Mouse (Mus musculus): Measurements from ENCODE around the gene Ccdc146. TPM values are rescaled to one million over a fixed set of nuclear protein-coding genes. Genes with fewer than 3 reads are reported as not detected.

The Ccdc146 gene
- polyA plus RNA-seq (2017; shearing (Covaris generic)), result 0.15 TPM

DNA sequence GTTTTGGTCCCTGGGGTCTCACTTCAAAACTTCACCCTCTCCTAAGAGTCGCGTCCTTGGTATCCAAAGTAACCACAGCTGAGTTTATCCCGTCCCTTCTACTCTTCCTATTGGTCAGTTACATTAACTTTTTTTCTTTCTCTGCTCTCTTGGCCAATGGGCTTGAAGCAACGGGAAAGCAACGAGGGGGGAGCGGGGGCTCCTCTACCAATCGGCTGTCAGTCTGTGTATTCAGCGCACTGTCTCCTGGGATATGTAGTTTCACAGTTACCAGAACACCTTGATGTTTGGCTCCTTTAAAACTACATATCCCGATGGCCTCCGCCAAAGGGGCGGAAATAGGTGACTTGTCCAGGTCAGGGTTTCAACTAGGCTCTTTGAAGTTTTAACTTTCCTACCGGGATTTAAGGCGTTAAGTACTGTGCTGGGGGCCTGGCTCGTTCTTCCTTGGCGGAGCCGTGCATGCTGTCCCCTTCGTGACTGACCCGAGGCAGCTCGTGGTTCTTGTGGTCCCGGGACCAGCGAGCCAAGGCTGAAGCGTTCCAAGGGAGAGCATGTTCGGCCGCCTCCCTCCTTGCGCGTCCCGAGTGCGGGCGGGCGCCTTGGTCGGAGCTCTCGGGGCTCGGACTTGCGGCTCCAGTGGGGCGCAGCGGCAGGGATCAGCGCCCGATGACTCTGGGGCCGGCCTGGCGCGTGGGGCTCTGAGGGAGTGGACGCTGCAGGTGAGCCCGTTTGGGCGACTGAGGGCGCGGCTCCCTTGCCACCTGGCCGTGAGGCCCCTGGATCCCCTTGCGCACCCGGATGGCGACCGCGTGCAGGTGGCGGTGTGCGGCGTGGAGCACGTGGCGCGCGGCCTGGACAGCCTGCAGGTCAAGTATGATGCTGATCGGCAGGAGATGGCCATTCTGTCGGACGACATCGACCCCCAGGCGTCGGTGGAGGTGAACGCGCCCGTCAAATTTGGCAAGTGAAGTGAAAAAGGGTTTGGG is at the start of gene Ccdc146, which contains the start of gene Fam185a:
Ccdc146 (minus strand) TSS at position 64 of the 989 bp plus-strand sequence.
Fam185a (plus strand) TSS at position 345 of the 989 bp plus-strand sequence.

DNA sequence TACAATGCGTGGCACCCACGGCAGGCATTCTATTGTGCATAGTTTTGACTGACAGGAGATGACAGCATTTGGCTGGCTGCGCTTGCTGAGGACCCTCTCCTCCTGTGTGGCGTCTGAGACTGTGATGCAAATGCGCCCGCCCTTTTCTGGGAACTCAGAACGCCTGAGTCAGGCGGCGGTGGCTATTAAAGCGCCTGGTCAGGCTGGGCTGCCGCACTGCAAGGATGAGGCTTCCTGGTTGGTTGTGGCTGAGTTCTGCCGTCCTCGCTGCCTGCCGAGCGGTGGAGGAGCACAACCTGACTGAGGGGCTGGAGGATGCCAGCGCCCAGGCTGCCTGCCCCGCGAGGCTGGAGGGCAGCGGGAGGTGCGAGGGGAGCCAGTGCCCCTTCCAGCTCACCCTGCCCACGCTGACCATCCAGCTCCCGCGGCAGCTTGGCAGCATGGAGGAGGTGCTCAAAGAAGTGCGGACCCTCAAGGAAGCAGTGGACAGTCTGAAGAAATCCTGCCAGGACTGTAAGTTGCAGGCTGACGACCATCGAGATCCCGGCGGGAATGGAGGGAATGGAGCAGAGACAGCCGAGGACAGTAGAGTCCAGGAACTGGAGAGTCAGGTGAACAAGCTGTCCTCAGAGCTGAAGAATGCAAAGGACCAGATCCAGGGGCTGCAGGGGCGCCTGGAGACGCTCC is 51.8 kb downstream of the Ccdc146 start, which contains the start of gene Fgl2:
Fgl2 (plus strand) TSS at position 150 of the 687 bp plus-strand sequence.

Other genes with a start within 250 kb of the Ccdc146 start
- gene Gsap, start 238.4 kb downstream of the Ccdc146 start, polyA plus RNA-seq (2017; shearing (Covaris generic)), result 28.4 TPM
- gene Fgl2, start 52.0 kb downstream of the Ccdc146 start, polyA plus RNA-seq (2017; shearing (Covaris generic)), result 4.0 TPM
- gene Fam185a, start 281 bp upstream of the Ccdc146 start, polyA plus RNA-seq (2017; shearing (Covaris generic)), result 2.9 TPM
- gene Lrrc17, start 118.9 kb upstream of the Ccdc146 start, polyA plus RNA-seq (2017; shearing (Covaris generic)), result not detected
- not detected for gene Fbxl13, start 221.0 kb upstream of the Ccdc146 start, polyA plus RNA-seq (2017; shearing (Covaris generic))
- 23.7 TPM for gene Armc10, start 221.1 kb upstream of the Ccdc146 start, polyA plus RNA-seq (2017; shearing (Covaris generic))